Mouse (Mus musculus) intestine, postnatal 0 days (tissue): Measurements from ENCODE around the gene Cfl1. TPM values are rescaled to one million over a fixed set of nuclear protein-coding genes. Genes with fewer than 3 reads are reported as not detected.

Experiments used
- ATAC-seq: fragments of 200-750 bp; cut with Nextera tagmentation; 2 replicates; pipeline ENCODE4 v1.8.0; 2017; ENCODE audit warnings: mild to moderate bottlenecking, moderate TSS enrichment, moderate library complexity
- H3K27ac ChIP-seq: fragments of 300-500 bp; sonication (generic); 2 replicates; pipeline ENCODE4 v1.5.1; 2014; ENCODE audit warnings: mild to moderate bottlenecking, low read depth, low read length, moderate library complexity
- H3K27me3 ChIP-seq: fragments of 300-500 bp; sonication (generic); replicated peaks from 2 replicates; pipeline ENCODE4 v1.6.1; 2014; ENCODE audit warnings: low read length, mixed read lengths; ENCODE audit not compliant: control insufficient read depth, insufficient read depth
- H3K36me3 ChIP-seq: fragments of 300-500 bp; sonication (generic); 2 replicates; pipeline ENCODE4 v1.6.1; 2014; ENCODE audit warnings: mild to moderate bottlenecking, moderate library complexity; ENCODE audit not compliant: control insufficient read depth, insufficient read depth
- H3K4me1 ChIP-seq: fragments of 300-500 bp; sonication (generic); replicated peaks from 2 replicates; pipeline ENCODE4 v1.6.1; 2014; ENCODE audit warnings: antibody characterized with exemption, low read length, mixed read lengths; ENCODE audit not compliant: control insufficient read depth, insufficient read depth
- H3K4me2 ChIP-seq: fragments of 300-500 bp; sonication (generic); replicated peaks from 2 replicates; pipeline ENCODE4 v1.6.1; 2014; ENCODE audit warnings: low read depth, mild to moderate bottlenecking, moderate library complexity
- H3K4me3 ChIP-seq: fragments of 300-500 bp; sonication (generic); 2 replicates; pipeline ENCODE4 v1.5.1; 2014; ENCODE audit warnings: low read depth, low read length
- H3K9ac ChIP-seq: fragments of 300-500 bp; sonication (generic); 2 replicates; pipeline ENCODE4 v1.6.1; 2014; ENCODE audit warnings: mild to moderate bottlenecking, low read depth, low read length
- H3K9me3 ChIP-seq: fragments of 300-500 bp; sonication (generic); 2 replicates; pipeline ENCODE4 v1.6.1; 2016; ENCODE audit warnings: mixed run types; ENCODE audit not compliant: control insufficient read depth
- CTCF ChIP-seq: sonication (generic); IDR thresholded peaks from 2 replicates; pipeline ENCODE4 v1.5.1; 2016; ENCODE audit warnings: low read depth, mild to moderate bottlenecking, control low read depth, antibody characterized with exemption, moderate library complexity
- WGBS: fragments of 180-500 bp; shearing (Covaris S2); extraction: QIAGEN DNeasy Blood & Tissue Kit; methylation state at CpG from one replicate; pipeline ENCODE4 v1.1.7; 2014; 5-methylcytosine and 5-hydroxymethylcytosine counted together
- polyA plus RNA-seq: library from polyadenylated mRNA; unstranded; fragments of >200 nt; fragmentation: Nextera tagmentation; extraction: Ambion mirVana; gene quantifications from 2 replicates; pipeline ENCODE4 v1.2.1, GENCODE M21; 2015

Gene Cfl1
- polyA plus RNA-seq, 1 experiment from 2014 or later = 1,786 TPM

DNA sequence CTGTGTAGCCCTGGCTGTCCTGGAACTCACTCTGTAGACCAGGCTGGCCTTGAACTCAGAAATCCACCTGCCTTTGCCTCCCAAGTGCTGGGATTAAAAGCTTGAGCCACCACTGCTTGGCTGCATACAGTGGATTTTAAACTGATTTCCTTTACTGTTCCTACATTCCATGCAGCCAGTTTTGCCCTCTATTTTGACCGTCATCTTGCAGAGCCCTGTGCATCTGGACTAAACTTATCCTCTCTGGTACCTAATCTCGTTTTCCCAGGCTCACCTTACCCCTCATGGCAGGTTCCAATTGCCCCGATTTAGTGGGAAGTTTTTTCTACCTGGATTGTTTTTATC lies 22.7 kb downstream of the Cfl1 start:
- TF ChIP-seq CTCF = no peak
- Histone ChIP-seq H3K36me3 (no peaks in the 10 kb centered on the region), H3K27ac (no peak overlapping the region), H3K4me1 (no peaks in the 10 kb centered on the region; the same call in none of the 2 replicates), H3K9me3 (no peaks in the 10 kb centered on the region), H3K4me2 (no peak overlapping the region), H3K4me3 (no peak overlapping the region), H3K9ac (no peak overlapping the region), H3K27me3 (no peaks in the 10 kb centered on the region)
- WGBS = 84% methylated on average over 3 of the region's 3 CpGs
- ATAC-seq = no peak

DNA sequence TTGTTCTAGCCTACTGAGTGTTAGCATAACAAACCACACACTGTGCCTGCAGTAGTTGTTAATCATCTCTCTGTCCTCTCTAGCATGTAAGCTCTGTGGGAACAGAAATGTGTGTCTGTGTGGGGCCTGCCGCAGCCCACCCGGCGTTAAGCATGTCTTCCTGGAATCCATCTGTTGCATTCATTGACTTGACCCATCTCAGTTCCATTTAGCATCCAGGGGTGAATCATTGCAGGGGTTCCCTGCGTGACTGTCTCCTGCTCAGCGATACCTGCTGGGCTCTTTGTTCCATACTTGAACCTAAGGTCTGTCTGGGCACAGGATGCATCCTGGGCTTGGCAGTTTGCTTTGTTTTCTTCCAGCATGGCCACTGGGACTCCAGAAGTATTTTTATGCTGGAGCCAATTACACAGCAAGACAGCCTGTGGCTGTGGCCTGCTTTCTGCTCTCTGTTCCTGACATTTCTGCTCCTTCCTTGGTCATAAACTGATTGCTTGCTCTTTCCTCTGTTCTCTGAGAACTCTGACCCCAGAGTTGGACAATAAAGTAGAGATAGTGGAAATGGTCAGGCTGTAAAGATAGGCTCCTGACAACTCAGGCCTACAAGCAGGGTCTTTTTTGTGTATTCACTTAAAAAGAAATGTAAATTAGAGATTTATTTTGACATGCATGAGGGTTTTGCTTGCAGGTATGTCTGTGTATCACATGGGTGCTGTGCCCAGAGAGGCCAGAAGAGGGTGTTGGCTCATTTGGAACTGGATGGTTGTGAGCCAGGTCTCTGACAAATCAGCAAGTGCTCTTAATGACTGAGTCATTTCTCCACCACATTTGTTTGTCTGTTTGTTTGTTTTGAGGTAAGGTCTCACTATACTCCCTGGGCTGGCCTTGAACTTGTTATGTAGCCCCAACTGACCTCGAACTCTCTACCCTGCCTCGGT lies 25.9 kb downstream of the Cfl1 start:
- Histone ChIP-seq H3K36me3 (no peaks in the 10 kb centered on the region), H3K4me3 (no peak overlapping the region), H3K9me3 (no peaks in the 10 kb centered on the region), H3K27me3 (no peaks in the 10 kb centered on the region), H3K4me1 (no peaks in the 10 kb centered on the region; the same call in none of the 2 replicates), H3K4me2 (no peak overlapping the region), H3K27ac (peak overlapping the region; percentile 23), H3K9ac (no peak overlapping the region)
- peak; percentile 52 for TF ChIP-seq CTCF
- peak; percentile 44 for ATAC-seq
- WGBS = 69% methylated on average over 7 of the region's 7 CpGs

DNA sequence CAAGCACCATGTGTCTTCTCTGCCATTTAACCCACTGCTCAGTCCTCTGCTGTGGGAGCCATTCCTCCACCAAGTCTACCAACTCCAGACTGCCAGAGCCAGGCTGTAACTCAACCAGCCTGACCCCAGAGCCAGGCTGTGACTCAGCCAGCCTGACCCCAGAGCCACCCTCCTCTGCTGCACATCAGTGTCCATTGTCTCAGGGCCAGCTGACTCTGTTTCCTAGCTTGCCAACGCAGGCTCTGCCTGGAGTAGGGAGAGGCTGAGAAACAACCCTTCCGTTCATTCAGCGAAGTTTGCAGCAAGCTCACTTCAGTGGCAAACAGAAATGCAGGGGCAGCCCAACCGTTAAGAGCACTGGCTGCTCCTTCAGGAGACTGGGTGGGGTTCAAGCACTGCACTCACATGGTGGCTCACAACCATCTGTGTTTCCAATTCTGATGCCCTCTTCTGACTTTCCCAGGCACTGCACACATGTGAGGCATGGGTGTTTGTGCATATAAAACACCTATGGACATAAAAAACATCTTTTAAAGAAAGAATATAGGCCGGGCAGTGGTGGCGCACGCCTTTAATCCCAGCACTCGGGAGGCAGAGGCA lies 26.8 kb downstream of the Cfl1 start:
- H3K4me1 ChIP-seq = no peaks in the 10 kb centered on the region; the same call in none of the 2 replicates
- no peaks in the 10 kb centered on the region for H3K9me3 ChIP-seq
- no peak overlapping the region for H3K9ac ChIP-seq
- WGBS = 78% methylated on average over 8 of the region's 8 CpGs
- no peak for ATAC-seq
- H3K36me3 ChIP-seq = no peaks in the 10 kb centered on the region
- peak; percentile 32; the same call in 1 of the 2 replicates for TF ChIP-seq CTCF
- H3K27me3 ChIP-seq = no peaks in the 10 kb centered on the region
- H3K4me3 ChIP-seq = no peak overlapping the region
- H3K27ac ChIP-seq = peak overlapping the region; percentile 23
- H3K4me2 ChIP-seq = no peak overlapping the region

DNA sequence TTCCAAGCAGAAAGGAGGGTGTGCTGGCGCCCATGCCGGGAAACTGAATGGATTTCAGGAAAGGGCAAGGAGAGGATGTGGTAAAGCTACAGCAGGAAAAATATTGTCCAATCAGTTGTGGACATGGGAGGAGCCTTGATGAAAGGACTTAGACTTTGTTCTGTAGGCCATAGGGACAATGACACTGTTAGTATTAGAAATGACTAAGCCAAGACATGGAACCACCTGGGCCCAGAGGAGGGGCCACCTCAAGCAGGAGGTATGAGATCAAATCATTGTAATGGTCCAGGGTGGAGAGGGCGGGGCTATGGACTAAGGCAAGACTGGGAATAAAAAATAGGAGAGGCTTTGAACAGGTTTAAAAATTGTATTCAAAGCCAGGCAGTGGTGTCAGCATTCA lies 28.5 kb downstream of the Cfl1 start:
- no peak overlapping the region for H3K27ac ChIP-seq
- ATAC-seq = peak; percentile 86
- H3K27me3 ChIP-seq = no peaks in the 10 kb centered on the region

DNA sequence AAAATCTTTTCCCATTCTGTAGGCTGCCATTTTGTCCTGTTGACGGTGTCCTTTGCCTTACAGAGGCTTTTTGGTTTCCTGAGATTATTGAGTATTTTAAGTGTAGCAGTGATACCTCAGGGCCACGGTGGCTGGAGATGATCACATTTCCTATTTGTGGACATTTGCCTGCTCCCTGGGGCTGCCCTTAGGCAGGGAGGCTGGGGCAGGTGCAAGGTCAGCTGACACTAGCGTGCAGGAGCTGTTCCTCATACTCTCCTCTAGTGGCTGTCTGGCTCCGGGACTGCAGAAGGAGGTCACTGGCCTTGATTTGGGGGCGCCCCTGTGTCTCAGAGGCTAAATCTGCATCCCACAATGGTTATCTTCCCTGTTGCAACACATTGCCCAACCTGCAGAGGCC lies 34.9 kb downstream of the Cfl1 start:
- ATAC-seq = no peak
- H3K9ac ChIP-seq = no peak overlapping the region
- TF ChIP-seq CTCF = no peak
- H3K9me3 ChIP-seq = no peaks in the 10 kb centered on the region
- WGBS = 73% methylated on average over 5 of the region's 5 CpGs
- no peaks in the 10 kb centered on the region for H3K36me3 ChIP-seq
- no peak overlapping the region for H3K4me3 ChIP-seq
- no peaks in the 10 kb centered on the region for H3K4me1 ChIP-seq
- no peaks in the 10 kb centered on the region for H3K27me3 ChIP-seq
- H3K27ac ChIP-seq = no peak overlapping the region
- no peak overlapping the region for H3K4me2 ChIP-seq

More for the DNA sequence above, 28.5 kb downstream of the Cfl1 start:
- Histone ChIP-seq H3K36me3 (no peaks in the 10 kb centered on the region), H3K9me3 (no peaks in the 10 kb centered on the region), H3K4me3 (no peak overlapping the region), H3K9ac (no peak overlapping the region), H3K4me2 (no peak overlapping the region), H3K4me1 (no peaks in the 10 kb centered on the region; the same call in 1 of the 2 replicates)
- TF ChIP-seq CTCF = no peak
- WGBS = 74% methylated on average over 3 of the region's 3 CpGs

DNA sequence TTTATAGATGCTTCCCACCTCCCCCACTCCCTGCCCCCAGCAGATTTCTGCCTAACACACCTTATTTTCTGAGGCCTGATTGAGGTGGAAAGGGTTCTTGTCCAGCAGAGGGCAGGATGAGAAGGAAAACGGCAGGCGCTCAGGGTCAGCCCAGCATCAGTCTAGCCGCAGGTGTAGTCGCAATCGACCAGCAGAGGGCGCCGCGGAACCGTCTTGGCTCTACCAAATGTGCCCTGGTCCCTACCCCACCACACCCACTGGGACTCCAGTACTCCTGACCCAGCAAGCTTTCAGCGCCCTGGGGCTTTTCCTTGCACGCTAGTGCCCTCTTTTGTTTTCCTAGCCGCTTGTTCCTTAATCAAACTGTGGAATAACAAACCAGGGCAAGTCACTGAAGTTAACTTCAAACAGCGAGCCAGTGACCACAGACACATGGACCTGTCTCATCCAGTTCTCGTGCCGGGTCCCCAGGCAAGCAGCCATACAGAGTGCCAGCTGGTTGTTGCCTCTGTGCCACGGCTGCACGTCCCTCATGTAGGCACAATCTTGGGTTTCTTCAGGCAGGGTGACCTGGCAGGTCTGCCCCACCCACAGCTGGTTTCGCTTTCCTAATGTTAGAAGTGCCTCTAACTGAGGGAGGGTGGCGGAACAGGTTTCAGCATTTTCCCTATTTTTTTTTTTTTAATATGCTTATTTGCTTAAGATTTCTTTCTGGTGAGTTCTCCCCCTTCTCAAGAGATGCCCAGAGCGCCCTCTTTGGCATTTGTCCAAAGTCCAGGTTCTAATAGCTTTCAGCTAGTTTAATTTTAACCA lies 39.3 kb downstream of the Cfl1 start:
- peak overlapping the region; percentile 67 for H3K4me2 ChIP-seq
- H3K4me3 ChIP-seq = peak overlapping the region; percentile 30
- peak overlapping the region; percentile 61 for H3K27ac ChIP-seq
- no peaks in the 10 kb centered on the region for H3K36me3 ChIP-seq
- TF ChIP-seq CTCF = peak; percentile 99
- 10% methylated on average over 20 of the region's 20 CpGs for WGBS
- no peaks in the 10 kb centered on the region for H3K27me3 ChIP-seq
- no peaks in the 10 kb centered on the region for H3K4me1 ChIP-seq
- peak overlapping the region; percentile 19; the same call in 1 of the 2 replicates for H3K9ac ChIP-seq
- ATAC-seq = peak; percentile 97
- H3K9me3 ChIP-seq = no peaks in the 10 kb centered on the region
